ENCODE assay signal across 9 mouse cellular contexts in the genomic region with DNA sequence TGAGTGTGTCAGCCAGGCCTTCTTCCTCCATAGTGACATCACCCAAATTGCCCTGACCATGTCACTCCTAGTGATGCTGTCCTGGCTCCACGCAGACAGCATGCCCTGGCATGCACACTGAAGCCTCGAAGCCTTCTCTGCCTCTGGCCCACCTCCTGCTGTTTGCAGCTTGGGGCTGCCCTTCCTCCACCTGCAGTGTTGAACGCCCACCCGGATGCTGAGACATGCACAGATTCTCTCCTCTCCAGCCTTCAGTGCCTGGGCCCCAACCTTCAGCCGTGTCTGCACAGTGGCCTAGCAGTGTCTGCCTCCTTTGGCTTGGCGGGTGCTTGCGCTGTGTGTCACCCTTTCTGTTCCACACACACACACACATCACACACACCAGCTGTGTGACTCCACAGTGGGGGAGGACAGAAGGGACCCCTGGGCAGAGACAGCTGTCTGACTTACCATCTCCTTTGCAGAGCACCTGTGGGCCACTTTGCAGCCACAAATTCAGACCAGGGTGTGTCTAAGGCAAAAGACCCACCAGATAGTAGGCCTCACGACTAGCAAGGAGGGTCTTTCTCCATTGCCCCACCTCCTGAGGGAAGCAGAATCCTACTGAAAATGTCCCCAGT. TPM values are rescaled to one million over a fixed set of nuclear protein-coding genes. Genes with fewer than 3 reads are reported as not detected.
DNase-seq lines count a peak whose midpoint lies in the region; ATAC-seq and TF ChIP-seq lines count a peak whose summit lies in the region.
"Had no signal": no experiment of that assay in that cellular context is flagged by ENCODE, and none has a peak within 500 bp of the region (broad histone marks: within the 10 kb centered on the region; RNA-seq: fewer than 3 reads in every experiment).

No protein-coding gene starts in this region.

- H3K4me2 ChIP-seq in midbrain, postnatal 0 days (ENCODE audit: low read depth, low read length, poor library complexity, severe bottlenecking) = no peak overlapping the region

- H3K9me3 ChIP-seq in midbrain, embryonic 10.5 days (replicated peaks) = no peaks in the 10 kb centered on the region
- H3K9me3 ChIP-seq in midbrain, postnatal 0 days (ENCODE audit: low read length) = no peaks in the 10 kb centered on the region
- no peaks in the 10 kb centered on the region for H3K9me3 ChIP-seq in limb, embryonic 10.5 days (replicated peaks)

- H3K9ac ChIP-seq in midbrain, postnatal 0 days (replicated peaks; ENCODE audit: low read length, poor library complexity, severe bottlenecking) = no peak overlapping the region
- H3K9ac ChIP-seq: liver, embryonic 14.5 days had no signal

- peak overlapping the region; percentile 92 for H3K27ac ChIP-seq in midbrain, embryonic 10.5 days (replicated peaks)
- H3K27ac ChIP-seq in midbrain, postnatal 0 days (ENCODE audit: low read depth, low read length) = no peak overlapping the region
- peak overlapping the region; percentile 87 for H3K27ac ChIP-seq in limb, embryonic 10.5 days

- no peak overlapping the region for H3K4me3 ChIP-seq in midbrain, embryonic 10.5 days
- H3K4me3 ChIP-seq in midbrain, postnatal 0 days (ENCODE audit: low read depth, low read length) = no peak overlapping the region
- H3K4me3 ChIP-seq in limb, embryonic 10.5 days = no peak overlapping the region

- H3K36me3 ChIP-seq in midbrain, embryonic 10.5 days = peaks cover 10% of the 10 kb centered on the region; the same call in 1 of the 2 replicates
- H3K36me3 ChIP-seq in midbrain, postnatal 0 days (ENCODE audit: insufficient read depth, low read length) = no peaks in the 10 kb centered on the region
- H3K36me3 ChIP-seq in limb, embryonic 10.5 days = peaks cover 14% of the 10 kb centered on the region

- peaks cover 68% of the 10 kb centered on the region for H3K4me1 ChIP-seq in midbrain, embryonic 10.5 days
- H3K4me1 ChIP-seq in midbrain, postnatal 0 days (ENCODE audit: insufficient read depth, low read length) = peaks cover 36% of the 10 kb centered on the region
- H3K4me1 ChIP-seq in limb, embryonic 10.5 days = peaks cover 69% of the 10 kb centered on the region

- peak; percentile 30 for DNase-seq in cerebellum, adult 9-11 months
- no peak for DNase-seq in cerebellum, postnatal 4 days (ENCODE audit: low spot score in 2 of 2)
- no peak for DNase-seq in midbrain, embryonic 10.5 days (ENCODE audit: low spot score)
- DNase-seq in midbrain, postnatal 0 days (ENCODE audit: low spot score) = no peak
- DNase-seq in limb, embryonic 10.5 days (ENCODE audit: low spot score) = no peak
- DNase-seq in thymus, postnatal 10 days (ENCODE audit: low spot score in 2 of 2) = peak; percentile 71 to 72
- DNase-seq in cerebellum, adult 18-20 months = no peak
- no peak for DNase-seq in lung, postnatal 36 days

- WGBS in midbrain, embryonic 10.5 days = 71% methylated on average over 8 of the region's 8 CpGs
- WGBS in midbrain, postnatal 0 days = 69% methylated on average over 8 of the region's 8 CpGs
- WGBS in limb, embryonic 10.5 days = 84% methylated on average over 8 of the region's 8 CpGs

- ATAC-seq in midbrain, postnatal 0 days (ENCODE audit: low FRiP score) = no peak

- H3K27me3 ChIP-seq in midbrain, embryonic 10.5 days (ENCODE audit: low read depth, poor library complexity, severe bottlenecking) = no peaks in the 10 kb centered on the region
- no peaks in the 10 kb centered on the region for H3K27me3 ChIP-seq in midbrain, postnatal 0 days (ENCODE audit: insufficient read depth, low read length)
- H3K27me3 ChIP-seq in limb, embryonic 10.5 days (ENCODE audit: low read depth, poor library complexity, severe bottlenecking) = no peaks in the 10 kb centered on the region

- TF ChIP-seq CTCF in midbrain, postnatal 0 days (IDR thresholded peaks at IDR 0.05) = no peak

RNA-seq across cellular contexts. Expression of a gene that starts 22.7 kb away (rescaled TPM):
- polyA plus RNA-seq in midbrain, embryonic 10.5 days (2016; fragmentation: Nextera tagmentation; extraction: Ambion mirVana) = 27.3 and 27.6 TPM in 2 replicates
- 47.9 and 51.6 TPM in 2 replicates for total RNA-seq in midbrain, postnatal 0 days (2014; rRNA removed)
- polyA plus RNA-seq in midbrain, postnatal 0 days (2015; fragmentation: Nextera tagmentation; extraction: Ambion mirVana) = 25.7 and 26.3 TPM in 2 replicates
- 25.8 and 28.2 TPM in 2 replicates for polyA plus RNA-seq in limb, embryonic 10.5 days (2016; fragmentation: Nextera tagmentation; extraction: Ambion mirVana)

RNA-seq across cellular contexts. Expression of a gene that starts 49.5 kb away (rescaled TPM):
- 31.8 and 31.9 TPM in 2 replicates for polyA plus RNA-seq in midbrain, embryonic 10.5 days (2016; fragmentation: Nextera tagmentation; extraction: Ambion mirVana)
- 56.6 and 57.5 TPM in 2 replicates for total RNA-seq in midbrain, postnatal 0 days (2014; rRNA removed)
- 43.4 and 43.6 TPM in 2 replicates for polyA plus RNA-seq in midbrain, postnatal 0 days (2015; fragmentation: Nextera tagmentation; extraction: Ambion mirVana)
- polyA plus RNA-seq in limb, embryonic 10.5 days (2016; fragmentation: Nextera tagmentation; extraction: Ambion mirVana) = 30.3 and 58.7 TPM in 2 replicates

Comparison
In these comparisons a context has a peak if more than half of its experiments do, and no peak if none do; other contexts are left out.
1. DNase-seq: peak in cerebellum, adult 9-11 months (single experiment) and thymus, postnatal 10 days (2 of 2); none in cerebellum, postnatal 4 days (0 of 2), midbrain, embryonic 10.5 days (single experiment), midbrain, postnatal 0 days (single experiment), limb, embryonic 10.5 days (single experiment), cerebellum, adult 18-20 months (0 of 2) and lung, postnatal 36 days (single experiment).